Mouse (Mus musculus): Measurements from ENCODE around the gene Masp2. TPM values are rescaled to one million over a fixed set of nuclear protein-coding genes. Genes with fewer than 3 reads are reported as not detected.

Gene Masp2
- polyA plus RNA-seq (2015; fragmentation: Illumina TruSeq; extraction: RNeasy Lipid Tissue Mini Kit (QIAGEN cat#74804); ENCODE audit: insufficient read depth, low read depth, low replicate concordance) = 0.42 TPM

GRCm38 (mm10) chr4:148602357-148603120 lies at the start of gene Masp2:
TSS of gene Masp2 (plus strand) at chr4:148602554.

GRCm38 (mm10) chr4:148558297-148559000 lies 43.9 kb upstream of the Masp2 start, which contains the start of gene Exosc10:
TSS of gene Exosc10 (plus strand) at chr4:148558429.

GRCm38 (mm10) chr4:148591171-148591630 lies 11.2 kb upstream of the Masp2 start, which contains the start of gene Srm:
TSS of gene Srm (plus strand) at chr4:148591503.

GRCm38 (mm10) chr4:148626623-148627185 lies 24.4 kb downstream of the Masp2 start, which contains the start of gene Tardbp:
TSS of gene Tardbp (minus strand) at chr4:148627019.

GRCm38 (mm10) chr4:148643291-148644156 lies 41.2 kb downstream of the Masp2 start, which contains the start of gene Gm572:
TSS of gene Gm572 (plus strand) at chr4:148643317.

Other genes with a start within 250 kb of the Masp2 start
- gene Ubiad1, start 157.8 kb upstream of the Masp2 start, polyA plus RNA-seq (2015; fragmentation: Illumina TruSeq; extraction: RNeasy Lipid Tissue Mini Kit (QIAGEN cat#74804); ENCODE audit: insufficient read depth, low read depth, low replicate concordance) = 2.0 TPM
- 2.9 TPM for gene Mtor, start 153.9 kb upstream of the Masp2 start, polyA plus RNA-seq (2015; fragmentation: Illumina TruSeq; extraction: RNeasy Lipid Tissue Mini Kit (QIAGEN cat#74804); ENCODE audit: insufficient read depth, low read depth, low replicate concordance)
- not detected for gene Angptl7, start 102.1 kb upstream of the Masp2 start, polyA plus RNA-seq (2015; fragmentation: Illumina TruSeq; extraction: RNeasy Lipid Tissue Mini Kit (QIAGEN cat#74804); ENCODE audit: insufficient read depth, low read depth, low replicate concordance)
- gene Exosc10, start 44.1 kb upstream of the Masp2 start, polyA plus RNA-seq (2015; fragmentation: Illumina TruSeq; extraction: RNeasy Lipid Tissue Mini Kit (QIAGEN cat#74804); ENCODE audit: insufficient read depth, low read depth, low replicate concordance) = 7.7 TPM
- gene Srm, start 11.1 kb upstream of the Masp2 start, polyA plus RNA-seq (2015; fragmentation: Illumina TruSeq; extraction: RNeasy Lipid Tissue Mini Kit (QIAGEN cat#74804); ENCODE audit: insufficient read depth, low read depth, low replicate concordance) = 29.1 TPM
- gene Tardbp, start 24.5 kb downstream of the Masp2 start, polyA plus RNA-seq (2015; fragmentation: Illumina TruSeq; extraction: RNeasy Lipid Tissue Mini Kit (QIAGEN cat#74804); ENCODE audit: insufficient read depth, low read depth, low replicate concordance) = 63.7 TPM
- gene Gm572, start 40.8 kb downstream of the Masp2 start, polyA plus RNA-seq (2015; fragmentation: Illumina TruSeq; extraction: RNeasy Lipid Tissue Mini Kit (QIAGEN cat#74804); ENCODE audit: insufficient read depth, low read depth, low replicate concordance) = 1.6 TPM
- 2.6 TPM for gene Casz1, start 201.9 kb downstream of the Masp2 start, polyA plus RNA-seq (2015; fragmentation: Illumina TruSeq; extraction: RNeasy Lipid Tissue Mini Kit (QIAGEN cat#74804); ENCODE audit: insufficient read depth, low read depth, low replicate concordance)

Data from pancreas, adult 10 weeks (tissue).